Mouse (Mus musculus): ENCODE data around the gene Psg25.

DNA sequence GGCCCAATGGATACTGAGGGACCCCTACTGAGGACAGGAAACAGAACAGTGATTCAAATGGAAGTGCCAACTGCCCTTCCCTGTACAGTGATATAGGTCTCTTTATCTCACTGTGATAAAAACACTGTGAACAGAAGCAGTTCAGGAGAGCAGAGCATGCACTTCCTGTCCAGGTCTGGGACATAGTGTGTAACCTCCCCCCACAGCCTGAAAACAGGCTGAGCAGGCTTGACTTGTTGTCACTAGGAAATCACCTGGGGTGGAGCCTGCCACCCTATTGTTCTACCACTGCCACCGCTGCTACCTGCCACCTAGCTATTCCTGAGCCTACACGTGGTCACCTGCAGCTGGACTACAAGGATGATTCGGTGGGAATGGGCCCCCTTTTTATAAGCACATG, 1.4 kb upstream of the Psg25 start:
- no peak for TF ChIP-seq CTCF (IDR thresholded peaks at IDR 0.05)
- TF ChIP-seq EP300 (IDR thresholded peaks at IDR 0.05) = no peak

Data from lung, postnatal 0 days (tissue).